Mouse (Mus musculus) ES-Bruce4 (cell line): ENCODE measurements around the gene Pheta2. TPM values are rescaled to one million over a fixed set of nuclear protein-coding genes. Genes with fewer than 3 reads are reported as not detected.
"Not testable (repeated sequence)": the region's sequence is repeated elsewhere in the genome, so short reads cannot be mapped to it uniquely, and the experiment has no call there.

ENCODE experiments used
- H3K27ac ChIP-seq: 2 replicates; pipeline ENCODE4 v1.5.1; 2012; ENCODE audit warnings: low read length, inconsistent platforms; ENCODE audit not compliant: insufficient read depth
- H3K27me3 ChIP-seq: 2 replicates; pipeline ENCODE4 v1.6.1; 2012; ENCODE audit warnings: mild to moderate bottlenecking, low read length, inconsistent platforms; ENCODE audit not compliant: control insufficient read depth, poor library complexity, insufficient read depth, severe bottlenecking
- H3K36me3 ChIP-seq: 2 replicates; pipeline ENCODE4 v1.6.1; 2012; ENCODE audit warnings: inconsistent platforms, mild to moderate bottlenecking, low read length, moderate library complexity; ENCODE audit not compliant: control insufficient read depth, poor library complexity, insufficient read depth, severe bottlenecking
- H3K4me1 ChIP-seq: one replicate; pipeline ENCODE4 v1.8.1; 2011; ENCODE audit warnings: low read length; ENCODE audit not compliant: control insufficient read depth, insufficient read depth
- H3K4me3 ChIP-seq: 2 replicates; pipeline ENCODE4 v1.5.1; 2011; ENCODE audit warnings: low read depth, mild to moderate bottlenecking, low read length
- H3K9ac ChIP-seq: 2 replicates; pipeline ENCODE4 v1.6.1; 2012; ENCODE audit warnings: low read depth, mild to moderate bottlenecking, inconsistent platforms; ENCODE audit not compliant: poor library complexity, severe bottlenecking
- H3K9me3 ChIP-seq: replicated peaks from 2 replicates; pipeline ENCODE4 v1.6.1; 2012; ENCODE audit warnings: mild to moderate bottlenecking, low read length, inconsistent platforms; ENCODE audit not compliant: control insufficient read depth, poor library complexity, insufficient read depth, severe bottlenecking
- CTCF ChIP-seq: IDR thresholded peaks from one replicate; pipeline ENCODE4 v1.8.1; 2011; ENCODE audit warnings: low read depth, low read length
- EP300 ChIP-seq: IDR thresholded peaks from 2 replicates; pipeline ENCODE4 v1.6.1; 2011; ENCODE audit warnings: low read depth, low read length; ENCODE audit not compliant: insufficient read depth
- POLR2A ChIP-seq: IDR thresholded peaks from one replicate; pipeline ENCODE4 v1.8.1; 2011; ENCODE audit warnings: low read length; ENCODE audit not compliant: insufficient read depth
- polyA plus RNA-seq: library from polyadenylated mRNA; stranded (reverse); fragments of >200 nt; gene quantifications from 2 replicates; pipeline ENCODE4 v1.2.4, GENCODE M21; 2011; ENCODE audit warnings: low read depth; ENCODE audit not compliant: missing spikeins, insufficient read depth, insufficient read length

Pheta2 gene
- polyA plus RNA-seq, 1 experiment, result 1.8 TPM

GRCm38 (mm10) chr15:82379511-82379870, 40.7 kb downstream of the Pheta2 start:
- H3K4me3 ChIP-seq, result peak overlapping the region; percentile 54
- no peak for TF ChIP-seq CTCF
- H3K27me3 ChIP-seq, result no peaks in the 10 kb centered on the region
- H3K27ac ChIP-seq, result no peak overlapping the region
- H3K9ac ChIP-seq, result peak overlapping the region; percentile 1; the same call in 1 of the 2 replicates
- H3K4me1 ChIP-seq, result no peaks in the 10 kb centered on the region
- H3K9me3 ChIP-seq, result 0 out of 2 replicates have a peak, but pooled peaks cover 6% of the 10 kb centered on the region
- no peaks in the 10 kb centered on the region for H3K36me3 ChIP-seq

- Histone ChIP-seq H3K9ac (peak within 1 kb of the TSS; percentile 1; the same call in 1 of the 2 replicates), H3K4me3 (peak within 1 kb of the TSS; percentile 54), H3K9me3 (0 out of 2 replicates have a peak, but pooled peaks cover 6% of the 10 kb centered on the region), H3K27ac (no peak within 1 kb of the TSS), H3K27me3 (no peaks in the 10 kb centered on the region), H3K4me1 (no peaks in the 10 kb centered on the region), H3K36me3 (no peaks in the 10 kb centered on the region)
- TF ChIP-seq CTCF (no peak), EP300 (no peak), POLR2A (no peak)
Measured at GRCm38 (mm10) chr15:82379871-82380713, 41.4 kb downstream of the Pheta2 start, which contains the start of gene Cyp2d22. TSS of gene Cyp2d22 (minus strand) at chr15:82380260.

GRCm38 (mm10) chr15:82380714-82381062, 41.9 kb downstream of the Pheta2 start:
- Histone ChIP-seq H3K4me3 (peak overlapping the region; percentile 54), H3K4me1 (no peaks in the 10 kb centered on the region), H3K36me3 (no peaks in the 10 kb centered on the region), H3K9me3 (0 out of 2 replicates have a peak, but pooled peaks cover 6% of the 10 kb centered on the region), H3K27me3 (no peaks in the 10 kb centered on the region), H3K27ac (no peak overlapping the region), H3K9ac (no peak overlapping the region)
- TF ChIP-seq CTCF (no peak), POLR2A (no peak), EP300 (no peak)

DNA sequence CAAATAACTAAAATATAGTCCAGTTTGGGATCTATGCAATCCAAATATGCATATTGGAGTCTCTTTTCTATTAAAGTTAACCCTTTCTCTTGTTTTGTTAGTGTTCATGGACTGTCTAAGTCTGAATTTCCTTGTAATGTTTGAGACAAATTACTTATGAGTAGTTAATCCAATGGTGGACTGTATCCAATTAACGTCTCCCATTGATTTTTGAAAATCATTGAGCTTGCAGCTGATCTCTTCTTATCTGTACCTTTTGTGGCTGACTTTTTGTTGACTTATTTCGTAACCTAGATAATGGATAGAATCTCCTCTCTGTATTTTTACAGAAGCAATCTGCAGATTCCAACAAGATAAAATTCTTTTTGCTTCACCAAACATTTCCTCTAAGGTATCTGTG, 43.7 kb downstream of the Pheta2 start:
- TF ChIP-seq CTCF (no peak), POLR2A (no peak), EP300 (no peak)
- no peak overlapping the region for H3K4me3 ChIP-seq
- H3K9me3 ChIP-seq, result 0 out of 2 replicates have a peak, but pooled peaks cover 6% of the 10 kb centered on the region
- no peak overlapping the region for H3K9ac ChIP-seq
- H3K27ac ChIP-seq, result no peak overlapping the region
- no peaks in the 10 kb centered on the region for H3K27me3 ChIP-seq
- H3K36me3 ChIP-seq, result no peaks in the 10 kb centered on the region
- no peaks in the 10 kb centered on the region for H3K4me1 ChIP-seq

DNA sequence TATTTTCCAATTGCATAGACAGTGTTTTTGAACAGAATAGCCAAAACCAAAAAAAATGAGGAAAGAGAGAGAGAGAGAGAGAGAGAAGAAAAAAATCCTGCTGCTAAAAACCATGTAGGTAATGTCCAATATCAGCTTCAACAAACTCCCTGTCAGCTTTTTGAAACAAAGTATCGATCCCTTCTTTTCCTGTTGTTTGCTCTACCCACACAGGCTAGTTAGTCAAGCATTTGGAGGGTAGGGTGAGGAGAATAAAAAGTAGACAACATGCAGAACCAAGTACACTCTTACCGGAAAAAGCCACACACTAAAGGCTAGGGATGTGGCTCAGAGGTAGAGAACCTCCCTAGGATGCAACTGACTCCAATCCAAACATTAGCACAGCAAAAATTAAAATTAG, 47.0 kb downstream of the Pheta2 start:
- H3K4me3 ChIP-seq, result no peak overlapping the region
- no peaks in the 10 kb centered on the region for H3K27me3 ChIP-seq
- H3K4me1 ChIP-seq, result no peaks in the 10 kb centered on the region
- TF ChIP-seq CTCF, result no peak
- no peak for TF ChIP-seq POLR2A
- no peak for TF ChIP-seq EP300
- H3K9ac ChIP-seq, result no peak overlapping the region
- no peaks in the 10 kb centered on the region for H3K36me3 ChIP-seq
- H3K27ac ChIP-seq, result no peak overlapping the region
- H3K9me3 ChIP-seq, result 0 out of 2 replicates have a peak, but pooled peaks cover 6% of the 10 kb centered on the region

DNA sequence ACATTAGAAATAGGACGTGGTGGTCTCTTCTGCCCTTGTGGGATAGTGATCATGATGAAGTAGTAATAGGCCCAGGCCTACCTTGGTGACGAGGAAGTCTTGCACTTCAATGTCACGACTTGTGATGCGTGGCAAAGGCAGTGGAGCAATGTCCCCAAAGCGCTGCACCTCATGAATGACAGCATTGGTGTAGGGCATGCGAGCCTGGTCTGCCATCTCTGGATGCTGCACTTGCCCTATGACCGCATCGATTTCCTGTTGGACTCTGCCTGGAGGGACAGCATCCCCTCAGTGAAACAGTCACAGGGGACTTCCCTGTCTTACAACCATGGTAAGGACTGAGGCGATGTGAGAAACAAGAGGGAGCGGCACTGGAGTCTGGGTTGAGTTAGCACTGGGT, 51.2 kb downstream of the Pheta2 start:
- H3K9ac ChIP-seq, H3K27me3 ChIP-seq, H3K27ac ChIP-seq, H3K4me3 ChIP-seq, H3K4me1 ChIP-seq, H3K9me3 ChIP-seq, H3K36me3 ChIP-seq: not testable (repeated sequence)

- H3K9ac ChIP-seq, H3K4me3 ChIP-seq, H3K27me3 ChIP-seq, H3K9me3 ChIP-seq, H3K27ac ChIP-seq, H3K4me1 ChIP-seq, H3K36me3 ChIP-seq: not testable (repeated sequence)
Measured at GRCm38 (mm10) chr15:82393922-82394321, 55.2 kb downstream of the Pheta2 start, which contains the start of gene Cyp2d11. TSS of gene Cyp2d11 (minus strand) at chr15:82394022.
